Mouse (Mus musculus): ENCODE results near the gene Clic6.

The Clic6 gene

GRCm38 (mm10) chr16:92485436-92485835 is at the start of gene Clic6:
Gene Clic6 (plus strand): TSS chr16:92485736.
- in situ Hi-C loops (cut with MboI, MseI) = no loop called here

GRCm38 (mm10) chr16:92439775-92440174 is 45.8 kb upstream of the Clic6 start:
- in situ Hi-C loops (cut with MboI, MseI) = loop anchor here in 1 of 2 experiments (5.0 kb wide), 1 partner anchor 62 kb away; no protein-coding TSS in a partner anchor

GRCm38 (mm10) chr16:92440229-92440628 is 45.3 kb upstream of the Clic6 start:
- in situ Hi-C loops (cut with MboI, MseI) = loop anchor here in 1 of 2 experiments (5.0 kb wide), 1 partner anchor 63 kb away; no protein-coding TSS in a partner anchor

- in situ Hi-C loops (cut with MboI, MseI) = loop anchor here in 1 of 2 experiments (5.0 kb wide), 1 partner anchor 64 kb away; no protein-coding TSS in a partner anchor
Observed at GRCm38 (mm10) chr16:92441203-92441602, 44.3 kb upstream of the Clic6 start.

- in situ Hi-C loops (cut with MboI, MseI) = loop anchor here in 1 of 2 experiments (5.0 kb wide), 1 partner anchor 65 kb away; no protein-coding TSS in a partner anchor
Observed at GRCm38 (mm10) chr16:92442150-92442549, 43.4 kb upstream of the Clic6 start.

- in situ Hi-C loops (cut with MboI, MseI) = loop anchor here in 1 of 2 experiments (5.0 kb wide), 1 partner anchor 66 kb away; no protein-coding TSS in a partner anchor
Observed at GRCm38 (mm10) chr16:92442946-92443345, 42.6 kb upstream of the Clic6 start.

- in situ Hi-C loops (cut with MboI, MseI) = loop anchor here in 1 of 2 experiments (5.0 kb wide), 1 partner anchor 66 kb away; no protein-coding TSS in a partner anchor
Observed at GRCm38 (mm10) chr16:92443644-92444113, 41.9 kb upstream of the Clic6 start.

GRCm38 (mm10) chr16:92445377-92445776 is 40.2 kb upstream of the Clic6 start:
- in situ Hi-C loops (cut with MboI, MseI) = loop anchor here in 1 of 2 experiments (5.0 kb wide), 1 partner anchor 58 kb away; no protein-coding TSS in a partner anchor

GRCm38 (mm10) chr16:92449080-92449479 is 36.5 kb upstream of the Clic6 start:
- in situ Hi-C loops (cut with MboI, MseI) = loop anchor here in 1 of 2 experiments (5.0 kb wide), 1 partner anchor 62 kb away; no protein-coding TSS in a partner anchor

GRCm38 (mm10) chr16:92450331-92450730 is 35.2 kb upstream of the Clic6 start:
- in situ Hi-C loops (cut with MboI, MseI) = loop anchor here (10.0 to 25.0 kb wide), 2 partner anchors 106 to 113 kb away; no protein-coding TSS in a partner anchor

GRCm38 (mm10) chr16:92451516-92452072 is 33.9 kb upstream of the Clic6 start:
- in situ Hi-C loops (cut with MboI, MseI) = loop anchor here (10.0 to 25.0 kb wide), 2 partner anchors 107 to 114 kb away; no protein-coding TSS in a partner anchor

GRCm38 (mm10) chr16:92452609-92453008 is 32.9 kb upstream of the Clic6 start:
- in situ Hi-C loops (cut with MboI, MseI) = loop anchor here (10.0 to 25.0 kb wide), 2 partner anchors 108 to 115 kb away; no protein-coding TSS in a partner anchor

- in situ Hi-C loops (cut with MboI, MseI) = loop anchor here (10.0 to 25.0 kb wide), 2 partner anchors 109 to 117 kb away; no protein-coding TSS in a partner anchor
Observed at GRCm38 (mm10) chr16:92454002-92454401, 31.5 kb upstream of the Clic6 start.

GRCm38 (mm10) chr16:92454495-92454894 is 31.0 kb upstream of the Clic6 start:
- in situ Hi-C loops (cut with MboI, MseI) = loop anchor here (10.0 to 25.0 kb wide), 2 partner anchors 110 to 117 kb away; no protein-coding TSS in a partner anchor

- in situ Hi-C loops (cut with MboI, MseI) = loop anchor here (10.0 to 25.0 kb wide), 2 partner anchors 111 to 118 kb away; no protein-coding TSS in a partner anchor
Observed at GRCm38 (mm10) chr16:92455488-92455887, 30.0 kb upstream of the Clic6 start.

- in situ Hi-C loops (cut with MboI, MseI) = loop anchor here (10.0 to 25.0 kb wide), 2 partner anchors 111 to 119 kb away; no protein-coding TSS in a partner anchor
Observed at GRCm38 (mm10) chr16:92455969-92456368, 29.6 kb upstream of the Clic6 start.

GRCm38 (mm10) chr16:92457594-92457993 is 27.9 kb upstream of the Clic6 start:
- in situ Hi-C loops (cut with MboI, MseI) = loop anchor here (10.0 to 25.0 kb wide), 2 partner anchors 113 to 120 kb away; no protein-coding TSS in a partner anchor

- in situ Hi-C loops (cut with MboI, MseI) = loop anchor here (5.0 to 25.0 kb wide), 2 partner anchors 124 to 524 kb away; no protein-coding TSS in a partner anchor
Observed at GRCm38 (mm10) chr16:92461412-92461811, 24.1 kb upstream of the Clic6 start.

- in situ Hi-C loops (cut with MboI, MseI) = loop anchor here (5.0 to 25.0 kb wide), 2 partner anchors 127 to 527 kb away; no protein-coding TSS in a partner anchor
Observed at GRCm38 (mm10) chr16:92464390-92464972, 21.1 kb upstream of the Clic6 start.

GRCm38 (mm10) chr16:92465226-92465625 is 20.3 kb upstream of the Clic6 start:
- in situ Hi-C loops (cut with MboI, MseI) = loop anchor here in 1 of 2 experiments (25.0 kb wide), 1 partner anchor 128 kb away; no protein-coding TSS in a partner anchor
